Mouse (Mus musculus) CD4-positive, CD25-positive, alpha-beta regulatory T cell, adult 2 months (primary cell): ENCODE data around the gene Slc39a13.
"Not testable (repeated sequence)": the region's sequence is repeated elsewhere in the genome, so short reads cannot be mapped to it uniquely, and the experiment has no call there.

Experiments used
- DNase-seq: peaks from one replicate; pipeline ENCODE4 v3.0.0-alpha.2; 2012; ENCODE audit warnings: low read depth, low spot score

Gene Slc39a13

GRCm38 (mm10) chr2:91027391-91028214 is 42.6 kb downstream of the Slc39a13 start:
- DNase-seq = no peak

- DNase-seq = no peak
Measured at GRCm38 (mm10) chr2:91026491-91026890, 43.7 kb downstream of the Slc39a13 start.

- no peak for DNase-seq
Measured at GRCm38 (mm10) chr2:91025081-91025516, 45.1 kb downstream of the Slc39a13 start.

GRCm38 (mm10) chr2:91023956-91024355 is 46.3 kb downstream of the Slc39a13 start:
- no peak for DNase-seq

- no peak for DNase-seq
Measured at GRCm38 (mm10) chr2:91023131-91023530, 47.1 kb downstream of the Slc39a13 start.

GRCm38 (mm10) chr2:91022266-91022665 is 48.0 kb downstream of the Slc39a13 start:
- DNase-seq = not testable (repeated sequence)

- DNase-seq = no peak
Measured at GRCm38 (mm10) chr2:91019911-91020310, 50.3 kb downstream of the Slc39a13 start.

GRCm38 (mm10) chr2:91018061-91018788 is 52.0 kb downstream of the Slc39a13 start:
- DNase-seq = no peak

- no peak for DNase-seq
Measured at GRCm38 (mm10) chr2:91015386-91015785, 54.8 kb downstream of the Slc39a13 start.

GRCm38 (mm10) chr2:91013881-91014280 is 56.3 kb downstream of the Slc39a13 start:
- DNase-seq = no peak
